Mouse (Mus musculus): ENCODE results near the gene Rasgef1b. TPM values are rescaled to one million over a fixed set of nuclear protein-coding genes. Genes with fewer than 3 reads are reported as not detected.

Rasgef1b gene
- polyA plus RNA-seq, 1 experiment from 2014 or later = 66.1 TPM

DNA sequence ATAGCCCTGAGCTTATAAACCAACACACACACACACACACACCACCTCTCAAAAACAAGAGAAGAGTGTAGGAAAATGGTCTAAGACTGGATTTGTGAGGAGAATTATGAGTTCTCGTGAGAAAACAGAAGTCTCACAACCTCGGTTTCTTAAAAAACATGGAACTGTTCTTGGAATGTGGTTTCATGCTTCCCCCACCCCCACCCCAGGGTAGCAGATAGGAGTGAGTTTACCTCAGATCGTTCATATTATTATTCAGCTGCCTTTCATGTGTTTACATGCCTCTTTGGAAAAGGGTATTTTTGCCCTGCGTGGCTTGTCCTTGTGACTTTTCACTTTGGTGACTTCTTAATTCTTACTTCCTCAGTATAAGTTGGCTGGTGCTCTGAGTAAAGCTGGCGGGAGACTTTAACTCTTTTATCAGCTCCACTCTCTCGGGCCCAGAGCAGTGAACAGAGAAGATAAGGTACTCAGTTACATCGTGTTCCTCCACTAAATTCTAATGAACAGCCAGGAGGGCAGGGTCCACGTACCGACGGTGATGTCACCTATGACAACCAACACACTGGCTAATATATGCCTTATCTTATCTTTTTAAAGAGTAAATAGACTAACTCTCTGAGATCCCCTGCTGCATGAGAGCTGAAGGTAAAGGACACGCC, 96.1 kb downstream of the Rasgef1b start:
- no peak overlapping the region for H3K4me2 ChIP-seq
- ATAC-seq (ENCODE audit: low read depth) = no peak
- peaks cover 11% of the 10 kb centered on the region for H3K4me1 ChIP-seq (replicated peaks)
- H3K4me3 ChIP-seq = no peak overlapping the region
- H3K36me3 ChIP-seq = no peaks in the 10 kb centered on the region
- no peak overlapping the region for H3K9ac ChIP-seq
- H3K9me3 ChIP-seq = no peaks in the 10 kb centered on the region
- no peaks in the 10 kb centered on the region for H3K27me3 ChIP-seq
- 90% methylated on average over 11 of the region's 11 CpGs for WGBS
- H3K27ac ChIP-seq (replicated peaks) = no peak overlapping the region

DNA sequence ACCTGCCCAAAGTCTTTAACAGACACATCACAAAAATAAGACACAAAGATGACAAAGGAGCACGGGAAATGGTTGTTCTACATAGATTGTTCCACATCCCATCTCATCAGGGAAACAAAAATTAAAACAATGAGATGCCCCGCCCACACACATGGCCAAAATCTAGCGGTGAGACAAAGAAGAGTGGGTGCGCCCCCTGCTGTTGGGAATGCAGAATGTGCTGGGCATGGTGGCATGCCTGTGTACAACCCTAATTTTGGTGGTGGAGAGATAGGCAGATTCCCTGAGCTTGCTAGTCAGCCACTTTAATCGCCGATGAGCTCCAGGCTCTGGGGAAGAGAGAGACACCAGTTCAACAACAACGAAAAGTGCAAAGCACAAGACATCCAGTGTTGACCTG, 98.8 kb downstream of the Rasgef1b start:
- Histone ChIP-seq H3K4me2 (no peak overlapping the region), H3K4me3 (no peak overlapping the region), H3K9ac (no peak overlapping the region), H3K27ac (replicated peaks) (no peak overlapping the region), H3K27me3 (no peaks in the 10 kb centered on the region), H3K9me3 (no peaks in the 10 kb centered on the region), H3K36me3 (no peaks in the 10 kb centered on the region), H3K4me1 (replicated peaks) (peaks cover 32% of the 10 kb centered on the region)
- ATAC-seq (ENCODE audit: low read depth) = no peak
- 78% methylated on average over 7 of the region's 7 CpGs for WGBS

- Histone ChIP-seq H3K27ac (replicated peaks) (no peak overlapping the region), H3K9ac (no peak overlapping the region), H3K9me3 (no peaks in the 10 kb centered on the region), H3K36me3 (no peaks in the 10 kb centered on the region), H3K4me3 (no peak overlapping the region), H3K4me1 (replicated peaks) (peaks cover 35% of the 10 kb centered on the region), H3K4me2 (no peak overlapping the region), H3K27me3 (no peaks in the 10 kb centered on the region)
- no peak for ATAC-seq (ENCODE audit: low read depth)
- 41% methylated on average over 3 of the region's 3 CpGs for WGBS
Measured at GRCm38 (mm10) chr5:99625603-99626002, 103.3 kb downstream of the Rasgef1b start.

DNA sequence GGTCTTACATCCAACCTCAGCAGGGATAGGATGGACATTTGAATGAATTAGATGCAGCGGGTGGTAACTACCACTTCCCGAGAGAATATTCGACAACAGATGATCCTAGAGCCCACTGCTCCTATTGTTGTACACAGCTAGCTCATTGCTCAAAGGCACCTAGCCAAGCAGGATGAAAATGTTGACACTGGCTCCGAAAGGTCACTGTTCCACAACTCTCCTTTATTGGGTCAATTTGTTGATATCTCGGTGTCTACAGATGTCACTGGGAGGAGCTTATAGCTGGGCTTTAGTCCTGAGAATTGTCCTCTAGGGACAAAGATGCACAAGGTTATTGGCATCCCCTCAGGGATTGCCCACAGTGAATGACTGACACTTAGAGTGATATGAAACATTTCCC, 108.1 kb downstream of the Rasgef1b start:
- Histone ChIP-seq H3K9ac (no peak overlapping the region), H3K36me3 (no peaks in the 10 kb centered on the region), H3K27ac (replicated peaks) (no peak overlapping the region), H3K4me2 (no peak overlapping the region), H3K4me3 (no peak overlapping the region), H3K9me3 (no peaks in the 10 kb centered on the region), H3K27me3 (no peaks in the 10 kb centered on the region), H3K4me1 (replicated peaks) (peaks cover 12% of the 10 kb centered on the region)
- 89% methylated on average over 5 of the region's 5 CpGs for WGBS
- ATAC-seq (ENCODE audit: low read depth) = no peak

- WGBS = 42% methylated on average over 5 of the region's 5 CpGs
- Histone ChIP-seq H3K9me3 (no peaks in the 10 kb centered on the region), H3K36me3 (no peaks in the 10 kb centered on the region), H3K4me1 (replicated peaks) (peaks cover 24% of the 10 kb centered on the region), H3K4me2 (no peak overlapping the region), H3K9ac (no peak overlapping the region), H3K27ac (replicated peaks) (no peak overlapping the region), H3K27me3 (peaks cover 11% of the 10 kb centered on the region; the same call in 1 of the 2 replicates), H3K4me3 (no peak overlapping the region)
- ATAC-seq (ENCODE audit: low read depth) = no peak
Measured at GRCm38 (mm10) chr5:99617271-99617800, 111.5 kb downstream of the Rasgef1b start.

DNA sequence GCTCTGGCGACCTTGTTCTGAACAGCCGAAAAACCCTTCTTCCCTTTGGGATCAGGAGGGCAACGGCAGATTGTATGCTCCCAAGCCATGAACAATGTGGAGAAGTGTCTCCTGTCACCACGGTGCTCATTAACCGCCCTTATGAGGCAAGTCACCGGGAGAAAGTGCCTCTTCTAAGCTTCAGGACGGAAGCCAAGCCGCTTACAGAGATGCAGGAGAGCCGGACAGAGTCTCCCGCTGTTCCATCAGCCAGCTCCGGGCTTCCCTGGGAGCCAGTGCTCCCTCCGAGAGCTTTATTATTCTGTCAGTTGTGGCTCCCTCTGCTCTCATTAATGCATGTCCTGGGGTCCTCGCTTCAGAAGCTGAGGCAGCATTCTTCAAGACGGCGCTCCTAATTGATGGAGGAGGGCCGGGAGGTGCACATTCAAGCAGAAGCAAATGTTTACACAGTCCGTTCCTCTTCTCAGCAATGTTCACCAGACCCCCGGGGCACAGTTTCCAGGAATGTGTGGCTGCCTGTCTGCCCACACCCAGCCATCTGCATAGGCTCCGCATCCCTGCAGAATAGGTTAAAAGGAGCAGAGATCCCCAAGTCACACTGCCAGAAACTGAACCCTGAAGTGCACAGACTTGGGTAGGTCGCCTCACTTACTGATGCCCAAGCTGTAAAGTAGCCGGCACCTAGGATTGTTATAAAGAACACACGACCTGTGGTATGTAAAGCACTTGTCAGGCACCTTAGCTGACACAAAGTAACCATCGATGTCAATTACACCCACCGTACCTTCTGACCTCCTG, 115.3 kb downstream of the Rasgef1b start:
- H3K27ac ChIP-seq (replicated peaks) = peak overlapping the region; percentile 82
- peaks cover 13% of the 10 kb centered on the region; the same call in 1 of the 2 replicates for H3K27me3 ChIP-seq
- H3K4me1 ChIP-seq (replicated peaks) = peaks cover 24% of the 10 kb centered on the region
- no peaks in the 10 kb centered on the region for H3K9me3 ChIP-seq
- 2% methylated on average over 24 of the region's 24 CpGs for WGBS
- peak overlapping the region; percentile 58 for H3K9ac ChIP-seq
- no peaks in the 10 kb centered on the region for H3K36me3 ChIP-seq
- H3K4me2 ChIP-seq = peak overlapping the region; percentile 53
- peak overlapping the region; percentile 23 for H3K4me3 ChIP-seq
- ATAC-seq (ENCODE audit: low read depth) = peak; percentile 78

- ATAC-seq (ENCODE audit: low read depth) = no peak
- no peaks in the 10 kb centered on the region for H3K9me3 ChIP-seq
- no peak overlapping the region for H3K4me3 ChIP-seq
- H3K27ac ChIP-seq (replicated peaks) = no peak overlapping the region
- WGBS = 71% methylated on average over 5 of the region's 5 CpGs
- H3K36me3 ChIP-seq = no peaks in the 10 kb centered on the region
- H3K4me1 ChIP-seq (replicated peaks) = peaks cover 34% of the 10 kb centered on the region
- H3K27me3 ChIP-seq = peaks cover 2% of the 10 kb centered on the region; the same call in 1 of the 2 replicates
- H3K9ac ChIP-seq = no peak overlapping the region
- no peak overlapping the region for H3K4me2 ChIP-seq
Measured at GRCm38 (mm10) chr5:99607602-99608001, 121.3 kb downstream of the Rasgef1b start.

- Histone ChIP-seq H3K9ac (no peak overlapping the region), H3K27ac (replicated peaks) (peak overlapping the region; percentile 53)
- ATAC-seq (ENCODE audit: low read depth) = peak; percentile 21; the same call in 1 of the 2 replicates
Measured at GRCm38 (mm10) chr5:99606164-99606858, 122.6 kb downstream of the Rasgef1b start.

GRCm38 (mm10) chr5:99602244-99603023, 126.4 kb downstream of the Rasgef1b start:
- no peak for ATAC-seq (ENCODE audit: low read depth)

More at GRCm38 (mm10) chr5:99606164-99606858, 122.6 kb downstream of the Rasgef1b start:
- H3K4me1 ChIP-seq (replicated peaks) = peaks cover 34% of the 10 kb centered on the region
- no peak overlapping the region for H3K4me2 ChIP-seq
- no peaks in the 10 kb centered on the region for H3K9me3 ChIP-seq
- 59% methylated on average over 15 of the region's 15 CpGs for WGBS
- no peaks in the 10 kb centered on the region for H3K36me3 ChIP-seq
- peaks cover 2% of the 10 kb centered on the region; the same call in 1 of the 2 replicates for H3K27me3 ChIP-seq
- no peak overlapping the region for H3K4me3 ChIP-seq

GRCm38 (mm10) chr5:99599376-99599775, 129.5 kb downstream of the Rasgef1b start:
- ATAC-seq (ENCODE audit: low read depth) = no peak
- no peak overlapping the region for H3K4me3 ChIP-seq
- H3K4me2 ChIP-seq = no peak overlapping the region
- WGBS = 35% methylated on average over 11 of the region's 11 CpGs
- no peak overlapping the region for H3K9ac ChIP-seq
- H3K9me3 ChIP-seq = no peaks in the 10 kb centered on the region
- no peaks in the 10 kb centered on the region for H3K36me3 ChIP-seq
- peaks cover 30% of the 10 kb centered on the region for H3K4me1 ChIP-seq (replicated peaks)
- 0 out of 2 replicates have a peak overlapping the region, but pooled peaks have one; percentile 18 for H3K27ac ChIP-seq (replicated peaks)
- H3K27me3 ChIP-seq = no peaks in the 10 kb centered on the region

More at GRCm38 (mm10) chr5:99602244-99603023, 126.4 kb downstream of the Rasgef1b start:
- Histone ChIP-seq H3K4me1 (replicated peaks) (peaks cover 54% of the 10 kb centered on the region), H3K36me3 (no peaks in the 10 kb centered on the region), H3K9me3 (no peaks in the 10 kb centered on the region), H3K27me3 (no peaks in the 10 kb centered on the region), H3K4me3 (no peak overlapping the region), H3K27ac (replicated peaks) (no peak overlapping the region), H3K4me2 (no peak overlapping the region), H3K9ac (no peak overlapping the region)
- 68% methylated on average over 10 of the region's 10 CpGs for WGBS

- Histone ChIP-seq H3K27me3 (no peaks in the 10 kb centered on the region), H3K4me2 (no peak overlapping the region), H3K9me3 (no peaks in the 10 kb centered on the region), H3K4me1 (replicated peaks) (peaks cover 30% of the 10 kb centered on the region), H3K9ac (no peak overlapping the region), H3K27ac (replicated peaks) (peak overlapping the region; percentile 71), H3K36me3 (no peaks in the 10 kb centered on the region), H3K4me3 (no peak overlapping the region)
- ATAC-seq (ENCODE audit: low read depth) = peak; percentile 77
- 55% methylated on average over 10 of the region's 10 CpGs for WGBS
Measured at GRCm38 (mm10) chr5:99598470-99599110, 130.3 kb downstream of the Rasgef1b start.
